Mouse (Mus musculus): ENCODE measurements around the gene Tmem50a.
A peak's percentile ranks its signal among the peaks of the same experiment; 100 is the strongest.

DNA sequence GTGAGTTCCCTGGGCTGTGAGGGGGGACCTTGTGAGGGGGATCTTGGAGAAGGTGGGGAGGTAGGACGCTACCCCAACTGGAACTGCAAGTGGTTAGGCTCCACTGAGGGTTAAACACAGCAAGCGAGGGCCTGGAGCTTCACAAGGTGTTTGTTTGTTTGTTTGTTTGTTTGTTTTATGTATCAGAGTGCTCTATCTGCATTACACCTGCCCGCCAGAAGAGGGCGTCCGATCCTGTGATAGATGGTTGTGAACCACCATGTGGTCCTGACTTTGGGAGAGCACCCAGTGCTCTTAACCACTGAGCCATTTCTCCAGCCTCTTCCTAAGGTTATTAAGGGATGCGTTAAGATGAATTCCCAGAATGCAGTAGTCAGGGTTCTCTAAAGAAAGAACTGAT lies 34.8 kb downstream of the Tmem50a start:
- peak; percentile 28; the same call in 1 of the 2 replicates for TF ChIP-seq CTCF (IDR thresholded peaks at IDR 0.05; ENCODE audit: borderline replicate concordance, insufficient read depth, low read length)
- TF ChIP-seq POLR2A (IDR thresholded peaks at IDR 0.05; ENCODE audit: low read depth, low read length), result no peak
